Mouse (Mus musculus): ENCODE data around the gene Hnrnph1.

The Hnrnph1 gene

DNA sequence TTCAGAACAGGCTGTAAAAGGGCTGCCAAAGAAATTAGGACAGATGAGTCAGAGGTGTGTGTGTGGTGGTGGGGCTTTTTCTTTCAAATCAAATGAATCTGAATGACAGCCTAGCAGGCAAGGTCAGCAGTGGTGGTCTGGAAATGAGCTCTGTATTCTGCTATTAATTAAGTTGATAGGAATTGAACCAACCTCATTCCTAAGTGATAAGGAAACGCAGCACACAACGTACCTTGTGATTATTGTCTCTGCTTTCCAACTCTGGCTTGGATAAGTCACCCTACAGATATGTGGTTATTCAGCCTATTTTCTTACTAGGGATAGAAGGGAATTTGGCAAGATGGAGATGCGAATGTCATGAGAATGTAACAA lies 55.3 kb downstream of the Hnrnph1 start:
- in situ Hi-C loops (cut with MboI; ENCODE audit: low pct_unique_long_range_greater_than_20kb in 1 of 2, low sequenced_read_pairs in 2 of 2, unreplicated experiment in 1 of 2): no loop called here

DNA sequence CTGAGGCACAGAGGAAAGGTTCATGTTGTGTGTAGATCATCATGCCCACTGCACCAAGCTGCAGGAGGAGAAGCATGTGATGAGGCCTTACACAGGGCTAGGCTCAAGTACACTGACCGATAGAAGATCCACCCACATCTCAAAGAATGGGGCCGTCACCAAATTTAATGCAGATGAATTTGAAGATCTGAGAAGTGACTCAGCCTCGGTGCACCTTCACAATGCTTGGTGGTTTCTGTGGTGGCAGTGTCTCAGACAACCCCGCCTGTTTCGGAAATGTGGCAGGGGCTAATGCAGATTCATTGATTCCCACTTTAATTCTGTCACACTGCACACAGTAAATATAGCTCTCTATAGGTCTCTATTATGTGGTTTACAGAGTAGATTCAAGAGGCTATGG lies 56.1 kb downstream of the Hnrnph1 start:
- in situ Hi-C loops (cut with MboI; ENCODE audit: low pct_unique_long_range_greater_than_20kb in 1 of 2, low sequenced_read_pairs in 2 of 2, unreplicated experiment in 1 of 2): no loop called here
